Mouse (Mus musculus) right cerebral cortex, postnatal 4 days (tissue): ENCODE results near the gene Gm6020.
"Not testable (repeated sequence)": the region's sequence is repeated elsewhere in the genome, so short reads cannot be mapped to it uniquely, and the experiment has no call there.

ENCODE experiments used
- DNase-seq: peaks from one replicate; pipeline ENCODE4 v3.0.0-alpha.2; 2022

Gene Gm6020

DNA sequence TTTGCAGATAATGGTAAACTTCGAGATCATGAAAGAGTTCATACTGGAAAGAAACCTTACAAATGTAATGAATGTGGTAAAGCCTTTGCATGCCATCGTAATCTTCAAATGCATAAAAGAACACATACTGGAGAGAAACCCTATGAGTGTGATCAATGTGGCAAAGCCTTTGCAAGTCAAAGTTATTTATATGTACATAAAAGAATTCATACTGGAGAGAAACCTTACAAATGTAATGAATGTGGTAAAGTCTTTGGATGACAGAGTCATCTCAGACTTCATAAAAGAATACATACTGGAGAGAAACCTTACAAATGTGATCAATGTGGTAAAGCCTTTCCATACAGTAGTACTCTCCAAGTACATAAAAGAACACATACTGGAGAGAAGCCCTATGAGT lies at the start of gene Gm6020:
Gene Gm6020, plus strand, starts transcription at position 301 of the 400 bp plus-strand sequence.
- DNase-seq, result not testable (repeated sequence)

- DNase-seq, result no peak
Measured at GRCm38 (mm10) chr19:61138655-61139054, 45.0 kb upstream of the Gm6020 start.

- DNase-seq, result peak; percentile 58
Measured at GRCm38 (mm10) chr19:61140342-61141206, 43.1 kb upstream of the Gm6020 start, which contains the start of gene Zfp950. Zfp950 (minus strand) TSS chr19:61140840.

DNA sequence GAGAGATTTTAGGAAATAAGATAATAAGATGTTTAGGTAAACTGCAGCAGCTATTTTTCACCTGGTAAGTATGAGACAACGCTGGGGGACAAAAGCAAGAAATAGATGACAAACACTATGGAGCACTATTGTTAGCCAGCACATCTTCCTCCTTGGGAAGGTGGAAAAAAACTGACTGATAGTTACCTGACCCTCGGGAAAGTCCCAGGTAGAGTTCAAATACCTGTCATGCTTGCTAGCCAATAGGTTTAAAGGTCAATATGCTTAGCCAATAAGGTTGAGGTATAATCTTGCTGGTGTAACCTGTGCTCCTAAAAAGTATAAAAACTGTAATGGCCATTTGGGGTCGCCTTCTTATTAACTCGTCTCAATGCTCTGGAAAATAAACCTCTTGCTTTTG lies 42.4 kb upstream of the Gm6020 start:
- no peak for DNase-seq

DNA sequence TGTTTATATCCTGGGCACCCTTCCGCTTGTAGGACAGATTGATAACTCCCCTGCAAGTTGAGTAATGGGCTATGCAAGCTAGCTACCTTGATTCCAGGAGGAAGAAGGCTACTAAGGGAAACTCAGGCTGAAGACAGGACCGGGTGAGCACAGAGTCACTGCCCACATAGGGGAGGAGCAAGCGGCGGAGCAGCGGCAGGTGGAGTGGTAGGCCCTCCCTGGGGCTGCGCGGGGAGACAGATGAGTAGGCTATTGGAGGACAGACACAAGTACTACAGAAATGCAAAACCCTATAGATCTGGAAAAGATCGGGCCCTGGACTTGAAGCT lies 32.4 kb upstream of the Gm6020 start:
- no peak for DNase-seq

- no peak for DNase-seq
Measured at GRCm38 (mm10) chr19:61151701-61152420, 31.8 kb upstream of the Gm6020 start.

GRCm38 (mm10) chr19:61175756-61176324 lies 7.8 kb upstream of the Gm6020 start, which contains the start of gene Gm7102:
Gm7102 (minus strand) TSS chr19:61176309.
- DNase-seq, result no peak

DNA sequence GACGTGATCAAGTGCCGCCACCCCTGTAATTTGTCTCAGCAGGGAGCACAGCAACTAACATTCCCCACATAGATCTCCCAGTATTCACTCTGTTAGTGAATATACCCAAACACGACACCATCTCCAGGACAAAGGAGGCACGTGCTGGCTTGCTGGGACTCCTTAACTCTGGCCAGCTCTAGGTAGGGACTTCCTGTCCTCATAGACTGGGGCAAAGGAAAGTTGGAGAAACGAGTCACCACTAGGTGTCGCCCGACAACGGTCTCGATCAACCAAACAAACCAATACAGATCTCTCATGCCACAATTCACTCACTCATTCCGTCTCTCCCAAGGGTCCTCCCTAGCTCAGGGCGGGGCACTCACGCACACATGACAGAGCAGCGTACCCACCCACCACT lies 15.6 kb downstream of the Gm6020 start:
- DNase-seq, result peak; percentile 91

DNA sequence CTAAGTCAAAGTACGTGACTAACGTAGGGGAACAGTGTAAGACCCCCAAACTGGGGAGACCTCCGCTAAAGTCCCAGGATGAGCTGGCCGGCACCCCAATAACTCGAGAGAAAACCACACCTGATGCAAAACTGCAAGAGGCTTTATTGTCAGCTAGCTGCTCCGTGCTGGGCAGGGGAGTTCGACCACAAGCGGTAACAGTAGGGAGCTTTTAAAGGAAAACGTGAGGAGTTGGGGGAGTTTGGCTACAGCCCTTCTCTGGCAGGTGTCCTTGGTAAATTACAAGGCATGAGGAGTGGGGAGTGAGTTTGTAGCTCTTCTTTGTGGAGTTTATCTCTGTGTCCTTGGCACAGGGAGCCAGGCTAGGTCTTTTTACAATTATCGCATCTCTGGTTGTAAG lies 16.1 kb downstream of the Gm6020 start:
- peak; percentile 6 for DNase-seq

- not testable (repeated sequence) for DNase-seq
Measured at GRCm38 (mm10) chr19:61207506-61207905, 23.8 kb downstream of the Gm6020 start.

- peak; percentile 4 for DNase-seq
Measured at GRCm38 (mm10) chr19:61223706-61224328, 40.1 kb downstream of the Gm6020 start.

- DNase-seq, result peak; percentile 42
Measured at GRCm38 (mm10) chr19:61224678-61225525, 41.2 kb downstream of the Gm6020 start.

DNA sequence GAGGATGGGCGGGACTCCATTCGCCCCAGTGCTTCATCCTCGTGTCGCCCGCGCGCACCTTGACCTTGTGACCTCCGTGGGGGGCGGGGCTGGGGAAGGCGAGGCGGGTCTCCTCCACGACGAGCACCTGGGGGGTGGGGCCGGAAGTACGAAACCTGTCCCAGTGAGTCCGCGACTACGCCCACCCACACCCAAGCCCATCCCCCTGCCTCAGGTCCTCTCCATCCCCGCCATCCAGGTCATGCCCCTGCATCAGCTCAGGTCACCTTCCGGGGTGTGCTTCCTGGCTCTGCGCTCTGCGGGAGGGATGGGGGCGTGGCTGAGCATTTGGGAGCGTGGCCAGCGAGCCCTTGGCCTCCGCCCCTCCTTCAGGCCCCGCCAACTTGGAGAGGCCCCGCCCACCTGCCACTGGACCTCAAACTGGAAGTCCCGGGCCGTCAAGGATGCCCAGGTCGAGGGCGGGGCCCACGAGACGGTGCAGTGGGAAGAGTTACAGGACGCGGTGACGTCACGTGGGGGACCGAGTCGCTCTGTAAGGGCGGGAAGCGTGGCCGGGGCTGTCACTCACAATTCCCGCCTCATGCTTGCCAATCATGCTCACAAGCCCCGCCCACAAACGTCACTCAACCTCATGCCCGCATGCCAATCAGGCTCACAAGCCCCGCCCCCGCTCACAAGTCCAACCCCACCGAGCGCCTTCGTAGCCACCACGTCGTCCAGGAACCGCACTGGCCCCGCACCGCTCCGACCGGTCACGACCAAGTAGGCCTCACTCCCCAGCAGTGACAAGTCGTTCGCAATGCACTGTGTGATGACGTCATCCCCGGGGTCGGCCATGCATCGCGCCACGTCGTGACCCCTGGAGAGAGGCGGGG lies 42.1 kb downstream of the Gm6020 start:
- DNase-seq, result peak; percentile 95

GRCm38 (mm10) chr19:61226401-61226927 lies 42.8 kb downstream of the Gm6020 start:
- DNase-seq, result peak; percentile 88

DNA sequence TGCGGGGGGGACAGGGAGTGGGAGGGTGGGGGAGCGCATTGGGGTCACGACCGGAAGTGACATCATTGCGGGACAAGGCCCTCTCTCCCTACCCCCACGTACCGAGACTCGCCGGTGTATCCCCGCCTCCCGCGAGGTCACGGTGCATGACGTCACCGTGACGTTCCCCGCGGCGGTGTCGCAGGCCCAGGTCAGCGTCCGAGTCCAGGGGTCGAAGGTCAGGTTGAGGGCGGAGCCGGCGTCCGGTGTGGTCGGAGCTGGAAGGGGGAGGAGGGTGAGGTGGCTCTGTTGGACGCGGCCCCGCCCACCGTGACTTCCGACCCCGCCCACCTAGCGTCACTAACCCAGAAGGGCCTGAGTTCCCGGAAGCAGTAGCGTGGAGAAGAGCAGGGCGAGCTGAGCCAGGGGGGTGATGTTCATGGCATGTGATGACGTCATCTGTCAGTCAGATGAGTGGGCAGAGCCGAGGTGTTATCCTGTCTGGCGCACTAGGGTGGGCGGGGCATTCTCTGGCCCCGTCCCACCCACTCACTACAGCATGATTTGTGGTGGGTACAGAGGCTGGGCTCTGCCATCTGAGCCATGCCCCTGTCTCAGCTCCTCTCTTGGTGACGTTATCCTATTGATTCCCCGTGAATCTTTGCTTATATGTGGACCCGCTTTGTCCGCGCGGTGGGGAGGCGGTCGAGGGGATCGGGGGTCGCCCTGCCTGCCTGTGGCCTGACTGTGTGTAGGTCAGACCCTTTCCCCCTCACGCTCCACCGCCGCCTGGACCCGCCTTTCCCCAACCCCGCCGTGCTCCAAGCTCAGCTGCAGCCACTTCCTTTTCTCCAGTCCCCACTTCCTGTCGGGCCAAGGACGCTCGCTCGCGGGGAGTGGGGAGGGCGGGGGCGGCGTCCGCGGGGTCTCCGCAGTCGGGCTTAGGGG lies 43.5 kb downstream of the Gm6020 start:
- DNase-seq, result peak; percentile 83

GRCm38 (mm10) chr19:61227941-61228701 lies 44.4 kb downstream of the Gm6020 start, which contains the start of gene Csf2ra:
Csf2ra (minus strand) TSS chr19:61228429.
- peak; percentile 34 for DNase-seq
